Mouse (Mus musculus): ENCODE measurements at regions not wholly inside any gene's neighbourhood (a gene's known extent, or its start where the extent isn't known, plus 50 kb on each side); places are given as distances from the start of the nearest gene placed in this dataset.

DNA sequence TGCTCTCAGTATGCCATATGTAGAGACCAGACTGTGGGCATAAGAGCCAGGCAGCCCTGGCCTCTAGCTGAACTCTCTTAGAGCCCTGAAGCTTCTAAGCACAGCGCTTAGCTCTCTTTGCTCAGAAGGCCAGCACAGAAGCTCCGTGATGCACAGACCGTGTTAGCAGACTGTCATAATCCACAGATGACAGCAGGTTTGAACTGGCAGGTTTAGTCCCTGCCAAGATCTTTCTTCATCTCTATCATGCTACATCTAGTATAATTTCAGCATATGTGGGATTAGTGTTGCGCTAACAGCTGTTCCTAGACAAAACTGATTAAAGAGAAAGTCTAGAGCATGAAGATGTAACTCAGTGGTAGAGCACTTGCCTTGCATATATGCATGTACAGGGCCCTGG lies 342.0 kb upstream of the Kdm8 start:
- H3K36me3 ChIP-seq (ENCODE audit: control insufficient read depth in 1 of 2, insufficient read depth in 2 of 2, low read length in 2 of 2) = no peaks in the 10 kb centered on the region
- no peak overlapping the region for H3K9ac ChIP-seq (ENCODE audit: control insufficient read depth, low read depth, low read length, poor library complexity, severe bottlenecking)
- H3K27ac ChIP-seq (ENCODE audit: control insufficient read depth, low read depth, low read length) = no peak overlapping the region
- no peaks in the 10 kb centered on the region for H3K79me2 ChIP-seq (ENCODE audit: control insufficient read depth, insufficient read depth, low read length, poor library complexity)
- no peaks in the 10 kb centered on the region for H3K4me1 ChIP-seq (ENCODE audit: control insufficient read depth in 1 of 2, insufficient read depth in 2 of 2, low read length in 2 of 2)
- TF ChIP-seq MYC (IDR thresholded peaks at IDR 0.05; ENCODE audit: low read depth, low read length) = no peak
- no peak for TF ChIP-seq TBP (IDR thresholded peaks at IDR 0.05; ENCODE audit: low read depth, low read length)
- no peak for TF ChIP-seq ZNF384 (IDR thresholded peaks at IDR 0.05; ENCODE audit: low read depth, low read length)
- TF ChIP-seq BHLHE40 (IDR thresholded peaks at IDR 0.05; ENCODE audit: borderline replicate concordance, low read depth, low read length) = no peak
- no peak for TF ChIP-seq SMC3 (IDR thresholded peaks at IDR 0.05; ENCODE audit: low read depth, low read length)
- TF ChIP-seq TCF12 (IDR thresholded peaks at IDR 0.05; ENCODE audit: low read depth, low read length) = no peak
- H3K27me3 ChIP-seq (ENCODE audit: control insufficient read depth in 1 of 2, insufficient read depth in 2 of 2, low read length in 2 of 2) = no peaks in the 10 kb centered on the region
- H3K9me3 ChIP-seq (replicated peaks; ENCODE audit: insufficient read depth, low read length) = no peaks in the 10 kb centered on the region
- H3K4me3 ChIP-seq (ENCODE audit: control insufficient read depth in 1 of 2, insufficient read depth in 1 of 2, low read depth in 2 of 2, low read length in 2 of 2) = no peak overlapping the region
- DNase-seq (ENCODE audit: low read depth, low spot score) = no peak

DNA sequence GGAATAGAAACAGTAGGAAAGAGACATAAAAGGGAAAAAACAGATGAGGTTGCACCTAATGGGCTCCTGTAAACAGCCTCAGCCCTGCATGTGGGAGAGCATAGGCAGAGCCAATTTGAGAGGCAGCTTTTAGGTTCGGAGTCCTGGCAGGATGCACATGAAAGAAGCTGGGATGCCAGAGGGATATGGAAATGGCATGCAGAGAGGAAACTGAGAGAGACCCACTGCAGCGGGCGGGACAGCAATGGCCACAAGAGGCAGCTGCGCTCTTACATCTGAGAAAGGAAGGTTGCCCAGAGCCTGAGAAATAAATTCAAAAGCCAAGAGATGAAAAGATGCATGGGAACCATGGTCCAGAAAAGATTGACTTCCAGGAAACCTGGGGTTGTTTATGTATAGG lies 340.5 kb upstream of the Kdm8 start:
- Histone ChIP-seq H3K27ac (ENCODE audit: control insufficient read depth, low read depth, low read length) (no peak overlapping the region), H3K79me2 (ENCODE audit: control insufficient read depth, insufficient read depth, low read length, poor library complexity) (no peaks in the 10 kb centered on the region), H3K9ac (ENCODE audit: control insufficient read depth, low read depth, low read length, poor library complexity, severe bottlenecking) (no peak overlapping the region), H3K4me3 (ENCODE audit: control insufficient read depth in 1 of 2, insufficient read depth in 1 of 2, low read depth in 2 of 2, low read length in 2 of 2) (no peak overlapping the region), H3K36me3 (ENCODE audit: control insufficient read depth in 1 of 2, insufficient read depth in 2 of 2, low read length in 2 of 2) (no peaks in the 10 kb centered on the region), H3K4me1 (ENCODE audit: control insufficient read depth in 1 of 2, insufficient read depth in 2 of 2, low read length in 2 of 2) (no peaks in the 10 kb centered on the region), H3K9me3 (replicated peaks; ENCODE audit: insufficient read depth, low read length) (no peaks in the 10 kb centered on the region), H3K27me3 (ENCODE audit: control insufficient read depth in 1 of 2, insufficient read depth in 2 of 2, low read length in 2 of 2) (no peaks in the 10 kb centered on the region)
- TF ChIP-seq GABPA (IDR thresholded peaks at IDR 0.05; ENCODE audit: low read depth, low read length) (no peak), CHD2 (IDR thresholded peaks at IDR 0.05; ENCODE audit: low read length) (no peak), NELFE (IDR thresholded peaks at IDR 0.05; ENCODE audit: low read depth, low read length) (no peak), E2F4 (IDR thresholded peaks at IDR 0.05; ENCODE audit: borderline replicate concordance, low read depth, low read length) (no peak), USF1 (IDR thresholded peaks at IDR 0.05; ENCODE audit: low read depth, low read length) (no peak), MYC (IDR thresholded peaks at IDR 0.05; ENCODE audit: low read depth, low read length) (no peak), ZNF384 (IDR thresholded peaks at IDR 0.05; ENCODE audit: low read depth, low read length) (no peak), ZMIZ1 (IDR thresholded peaks at IDR 0.05; ENCODE audit: low read depth, low read length) (no peak), CHD1 (IDR thresholded peaks at IDR 0.05; ENCODE audit: low read depth, low read length) (no peak)
- no peak for DNase-seq (ENCODE audit: low read depth, low spot score)

DNA sequence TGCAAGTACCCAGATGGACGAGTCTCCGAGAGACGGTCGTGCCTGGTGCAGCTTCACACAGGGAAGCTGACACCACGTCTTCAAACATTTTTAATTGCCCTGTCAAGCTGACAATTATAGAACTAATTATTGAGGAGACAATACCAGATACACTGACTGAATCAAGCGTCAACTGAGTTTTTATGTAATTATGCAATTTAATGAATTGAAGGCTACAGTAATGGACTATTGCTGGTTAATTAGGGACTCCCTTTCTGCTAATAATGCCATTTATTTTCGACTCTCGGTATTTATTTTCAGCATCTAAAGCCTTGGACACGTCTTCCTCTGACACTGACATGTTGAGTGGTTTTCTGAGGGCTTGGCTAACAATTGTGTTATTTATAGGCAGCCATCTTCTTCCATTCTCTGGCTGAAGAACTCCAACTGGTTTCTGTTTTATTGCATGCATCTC lies 331.6 kb upstream of the Kdm8 start:
- TF ChIP-seq ZKSCAN1 (IDR thresholded peaks at IDR 0.05; ENCODE audit: low read depth, low read length) (no peak), RAD21 (IDR thresholded peaks at IDR 0.05; ENCODE audit: low read depth, low read length) (no peak), ZC3H11A (IDR thresholded peaks at IDR 0.05; ENCODE audit: low read depth, low read length) (no peak), ELF1 (IDR thresholded peaks at IDR 0.05; ENCODE audit: low read depth, low read length) (no peak), TBP (IDR thresholded peaks at IDR 0.05; ENCODE audit: low read depth, low read length) (no peak), CHD2 (IDR thresholded peaks at IDR 0.05; ENCODE audit: low read length) (no peak), USF2 (IDR thresholded peaks at IDR 0.05; ENCODE audit: borderline replicate concordance in 1 of 2, insufficient read depth in 1 of 2, low read depth in 1 of 2, low read length in 2 of 2) (no peak), MEF2A (IDR thresholded peaks at IDR 0.05; ENCODE audit: extremely low read depth, insufficient replicate concordance, low read depth, low read length, poor library complexity, severe bottlenecking) (no peak), POLR2AphosphoS5 (IDR thresholded peaks at IDR 0.05; ENCODE audit: borderline replicate concordance, low read depth, low read length) (no peak), TAL1 (IDR thresholded peaks at IDR 0.05; ENCODE audit: low read length) (no peak)
- H3K9me3 ChIP-seq (replicated peaks; ENCODE audit: insufficient read depth, low read length) = no peaks in the 10 kb centered on the region
- H3K27me3 ChIP-seq (ENCODE audit: control insufficient read depth in 1 of 2, insufficient read depth in 2 of 2, low read length in 2 of 2) = no peaks in the 10 kb centered on the region
- no peaks in the 10 kb centered on the region for H3K79me2 ChIP-seq (ENCODE audit: control insufficient read depth, insufficient read depth, low read length, poor library complexity)
- H3K27ac ChIP-seq (ENCODE audit: control insufficient read depth, low read depth, low read length) = no peak overlapping the region
- no peaks in the 10 kb centered on the region for H3K4me1 ChIP-seq (ENCODE audit: control insufficient read depth in 1 of 2, insufficient read depth in 2 of 2, low read length in 2 of 2)
- DNase-seq (ENCODE audit: low read depth, low spot score) = no peak
- no peak overlapping the region for H3K4me3 ChIP-seq (ENCODE audit: control insufficient read depth in 1 of 2, insufficient read depth in 1 of 2, low read depth in 2 of 2, low read length in 2 of 2)
- no peaks in the 10 kb centered on the region for H3K36me3 ChIP-seq (ENCODE audit: control insufficient read depth in 1 of 2, insufficient read depth in 2 of 2, low read length in 2 of 2)
- H3K9ac ChIP-seq (ENCODE audit: control insufficient read depth, low read depth, low read length, poor library complexity, severe bottlenecking) = no peak overlapping the region

All from MEL (cell line).